Mouse (Mus musculus) thymus, adult 2 months (tissue): ENCODE results near the gene Cxcl3.

Experiments
- CTCF ChIP-seq: fragments of 200-500 bp; IDR thresholded peaks from 2 replicates; pipeline ENCODE4 v1.5.1; 2012; ENCODE audit warnings: mild to moderate bottlenecking, control low read depth, low read length, moderate library complexity, borderline replicate concordance; ENCODE audit not compliant: control insufficient read depth, poor library complexity, insufficient read depth; ENCODE audit errors: extremely low read depth
- POLR2A ChIP-seq: fragments of 200-500 bp; IDR thresholded peaks from 2 replicates; pipeline ENCODE4 v1.6.1; 2012; ENCODE audit warnings: mild to moderate bottlenecking, low read length, control low read depth, moderate library complexity; ENCODE audit not compliant: control insufficient read depth, poor library complexity, insufficient read depth; ENCODE audit errors: extremely low read depth

- TF ChIP-seq POLR2A = no peak
- TF ChIP-seq CTCF = no peak
These were observed 10.3 kb upstream of the Cxcl3 start for GRCm38 (mm10) chr5:90775562-90775961.
